Mouse (Mus musculus) cerebellum, adult 2 months (tissue): Measurements from ENCODE around the gene Zfp277.

ENCODE experiments used
- CTCF ChIP-seq: fragments of 200-500 bp; IDR thresholded peaks from 2 replicates; pipeline ENCODE4 v1.5.1; 2011; ENCODE audit warnings: low read depth, mild to moderate bottlenecking, control low read depth, low read length, moderate library complexity, borderline replicate concordance; ENCODE audit not compliant: insufficient read depth
- POLR2A ChIP-seq: fragments of 200-500 bp; IDR thresholded peaks from 2 replicates; pipeline ENCODE4 v1.6.1; 2011; ENCODE audit warnings: low read length, control low read depth, borderline replicate concordance; ENCODE audit not compliant: insufficient read depth

GRCm38 (mm10) chr12:40431075-40431474 lies 14.6 kb downstream of the Zfp277 start:
- TF ChIP-seq POLR2A (no peak), CTCF (no peak)
